Mouse (Mus musculus) forebrain, embryonic 14.5 days (tissue): ENCODE measurements at regions not wholly inside any gene's neighbourhood (a gene's known extent, or its start where the extent isn't known, plus 50 kb on each side); places are given as distances from the start of the nearest gene placed in this dataset.

ENCODE experiments used
- ATAC-seq: fragments of 200-750 bp; cut with Nextera tagmentation; 2 replicates; pipeline ENCODE4 v1.8.0; 2017; ENCODE audit warnings: mild to moderate bottlenecking, moderate library complexity
- DNase-seq: peaks from one replicate; pipeline ENCODE4 v3.0.0-alpha.2; 2015; ENCODE audit warnings: low spot score
- H3K27ac ChIP-seq: fragments of 300-500 bp; sonication (generic); 2 replicates; pipeline ENCODE4 v1.5.1; 2014; ENCODE audit warnings: low read depth, mild to moderate bottlenecking, control low read depth, low read length, moderate library complexity
- H3K27me3 ChIP-seq: fragments of 300-500 bp; sonication (generic); replicated peaks from 2 replicates; pipeline ENCODE4 v1.6.1; 2014; ENCODE audit warnings: low read length, control low read depth, mixed read lengths; ENCODE audit not compliant: control insufficient read depth, insufficient read depth
- H3K36me3 ChIP-seq: fragments of 300-500 bp; sonication (generic); 2 replicates; pipeline ENCODE4 v1.6.1; 2014; ENCODE audit warnings: low read length, control low read depth; ENCODE audit not compliant: control insufficient read depth, insufficient read depth
- H3K4me1 ChIP-seq: fragments of 300-500 bp; sonication (generic); 2 replicates; pipeline ENCODE4 v1.6.1; 2014; ENCODE audit warnings: antibody characterized with exemption, low read length, control low read depth; ENCODE audit not compliant: control insufficient read depth, insufficient read depth
- H3K4me2 ChIP-seq: fragments of 300-500 bp; sonication (generic); 2 replicates; pipeline ENCODE4 v1.6.1; 2014; ENCODE audit warnings: mild to moderate bottlenecking, control low read depth, low read length
- H3K4me3 ChIP-seq: fragments of 300-500 bp; sonication (generic); 2 replicates; pipeline ENCODE4 v1.5.1; 2014; ENCODE audit warnings: low read depth, low read length, control low read depth
- H3K9ac ChIP-seq: fragments of 300-500 bp; sonication (generic); 2 replicates; pipeline ENCODE4 v1.6.1; 2014; ENCODE audit warnings: mild to moderate bottlenecking, low read length, control low read depth, moderate library complexity
- H3K9me3 ChIP-seq: fragments of 300-500 bp; sonication (generic); replicated peaks from 2 replicates; pipeline ENCODE4 v1.6.1; 2016; ENCODE audit warnings: low read length, control low read depth, mixed read lengths; ENCODE audit not compliant: control insufficient read depth
- WGBS: fragments of 180-500 bp; shearing (Covaris S2); extraction: QIAGEN DNeasy Blood & Tissue Kit; methylation state at CpG from one replicate; pipeline ENCODE4 v1.1.7; 2014; 5-methylcytosine and 5-hydroxymethylcytosine counted together

GRCm38 (mm10) chr11:14676992-14677734 lies 78.1 kb downstream of the Pom121l12 start:
- no peak overlapping the region for H3K4me3 ChIP-seq
- H3K27me3 ChIP-seq = no peaks in the 10 kb centered on the region
- H3K9me3 ChIP-seq = no peaks in the 10 kb centered on the region
- no peaks in the 10 kb centered on the region for H3K36me3 ChIP-seq
- peak; percentile 76 for DNase-seq
- peak; percentile 93 for ATAC-seq
- 80% methylated on average over 4 of the region's 4 CpGs for WGBS
- H3K4me1 ChIP-seq = no peaks in the 10 kb centered on the region
- no peak overlapping the region for H3K9ac ChIP-seq
- no peak overlapping the region for H3K4me2 ChIP-seq
- no peak overlapping the region for H3K27ac ChIP-seq

- no peaks in the 10 kb centered on the region for H3K27me3 ChIP-seq
- H3K4me1 ChIP-seq = no peaks in the 10 kb centered on the region
- no peak overlapping the region for H3K4me3 ChIP-seq
- H3K9ac ChIP-seq = no peak overlapping the region
- 66% methylated on average over 2 of the region's 2 CpGs for WGBS
- H3K9me3 ChIP-seq = no peaks in the 10 kb centered on the region
- no peak overlapping the region for H3K4me2 ChIP-seq
- DNase-seq (peak; percentile 72), ATAC-seq (peak; percentile 76; the same call in 1 of the 2 replicates)
- H3K36me3 ChIP-seq = no peaks in the 10 kb centered on the region
- H3K27ac ChIP-seq = no peak overlapping the region
Observed at GRCm38 (mm10) chr11:14700666-14701065, 101.6 kb downstream of the Pom121l12 start.
